Mouse (Mus musculus) brain, embryonic 18.5 days (tissue): Measurements from ENCODE around the gene Arhgap33.
"Not testable (repeated sequence)": the region's sequence is repeated elsewhere in the genome, so short reads cannot be mapped to it uniquely, and the experiment has no call there.

Source experiments
- DNase-seq: peaks from one replicate; pipeline ENCODE4 v3.0.0-alpha.2; 2012; ENCODE audit warnings: low read depth, low spot score

Arhgap33 gene

DNA sequence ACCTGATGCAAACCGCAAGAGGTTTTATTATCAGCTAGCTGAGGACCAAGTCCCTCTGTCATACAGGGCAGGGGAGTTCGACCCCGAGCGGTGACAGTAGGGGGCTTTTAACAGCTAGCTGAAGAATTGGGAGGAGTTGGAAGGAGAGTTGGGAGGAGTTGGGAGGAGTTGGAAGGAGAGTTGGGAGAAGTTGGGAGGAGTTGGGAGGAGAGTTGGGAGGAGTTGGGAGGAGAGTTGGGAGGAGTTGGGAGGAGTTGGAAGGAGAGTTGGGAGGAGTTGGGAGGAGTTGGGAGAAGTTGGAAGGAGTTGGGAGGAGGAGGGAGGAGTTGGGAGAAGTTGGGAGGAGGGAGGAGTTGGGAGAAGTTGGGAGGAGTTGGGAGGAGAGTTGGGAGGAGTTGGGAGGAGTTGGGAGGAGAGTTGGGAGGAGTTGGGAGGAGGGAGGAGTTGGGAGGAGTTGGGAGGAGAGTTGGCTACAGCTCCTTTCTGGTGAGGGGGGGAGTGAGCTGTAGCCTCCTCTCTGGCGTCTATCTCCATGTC is 39.3 kb downstream of the Arhgap33 start:
- DNase-seq = not testable (repeated sequence)

DNA sequence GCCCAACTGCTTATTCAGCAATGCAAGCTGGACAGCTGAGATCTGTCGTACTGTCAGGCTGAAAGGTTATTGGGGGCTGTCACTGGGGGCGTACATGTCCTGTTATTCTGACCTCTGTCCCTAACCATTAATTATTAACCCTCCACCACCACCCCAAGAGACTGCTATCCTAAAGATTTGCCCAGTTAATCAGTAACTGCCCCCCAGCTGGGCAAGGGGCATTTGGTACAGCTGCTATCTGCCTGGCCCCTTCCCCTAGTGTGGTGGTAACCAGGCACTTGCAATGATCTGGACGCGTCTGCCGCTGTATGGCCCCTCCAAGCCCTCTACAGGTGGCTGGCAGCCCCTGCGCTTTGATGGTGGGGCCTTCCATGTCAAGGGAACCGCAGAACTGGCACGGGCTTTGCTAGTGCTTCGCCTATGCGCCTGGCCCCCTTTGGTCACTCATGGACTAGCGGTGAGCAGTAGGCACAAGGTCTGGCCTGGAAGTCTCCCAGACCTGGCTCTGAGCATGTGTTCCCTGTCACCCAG is 41.4 kb downstream of the Arhgap33 start, which contains the start of gene Prodh2:
TSS of gene Prodh2 (plus strand) at position 222 of the 531 bp plus-strand sequence.
- DNase-seq = no peak

- DNase-seq = peak; percentile 24
Observed at GRCm38 (mm10) chr7:30492765-30493164, 42.1 kb downstream of the Arhgap33 start.

DNA sequence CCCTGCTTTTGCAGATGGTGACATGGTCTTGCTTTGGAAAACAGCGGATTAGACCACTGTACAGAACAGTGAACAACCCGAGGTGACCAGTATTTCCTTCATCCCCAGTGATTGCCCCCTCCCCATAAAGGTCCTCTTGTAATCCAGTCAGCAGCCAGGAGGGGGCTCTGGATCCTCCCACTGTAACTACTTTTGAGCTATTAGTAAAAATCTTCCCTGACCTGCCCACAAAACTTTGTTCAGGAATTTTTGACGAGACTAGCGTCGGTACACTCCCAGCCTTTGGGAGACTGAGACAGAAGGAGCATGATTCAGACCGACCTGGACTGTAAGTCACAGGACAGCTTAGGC is 43.9 kb downstream of the Arhgap33 start:
- DNase-seq = no peak

DNA sequence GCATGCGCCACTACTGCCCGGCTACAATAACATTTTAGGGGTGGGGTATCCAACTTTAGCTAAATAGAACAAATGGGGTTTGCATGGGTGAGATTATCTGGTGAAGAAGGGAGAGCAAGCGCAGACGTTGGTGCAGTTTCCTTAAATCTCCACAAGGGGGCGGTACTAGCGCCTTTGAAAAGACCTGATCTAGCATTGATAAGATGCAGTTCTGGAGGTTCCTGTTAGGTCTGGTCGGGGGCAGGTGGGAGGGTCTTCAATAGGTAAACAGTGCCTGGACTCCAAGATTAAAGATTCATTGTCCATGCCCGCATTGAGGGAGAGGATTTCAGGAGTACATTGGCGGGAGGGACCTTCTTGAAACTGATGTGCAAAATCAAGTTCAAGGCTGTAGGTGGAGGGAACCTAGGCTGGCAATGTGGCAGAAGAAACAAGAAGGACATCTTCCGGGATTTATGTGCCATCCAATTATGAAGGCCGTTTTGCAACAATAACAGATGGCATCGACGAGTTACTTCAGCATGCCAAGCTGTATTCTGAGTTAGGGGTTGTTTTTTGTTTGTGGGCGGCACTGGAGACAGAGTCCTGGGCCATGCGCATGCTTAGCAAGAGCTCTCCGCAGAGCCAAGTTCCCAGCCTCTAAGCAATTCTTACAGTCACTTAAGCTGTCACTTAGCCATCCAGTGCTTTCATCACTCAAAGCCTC is 44.5 kb downstream of the Arhgap33 start:
- peak; percentile 4 for DNase-seq

GRCm38 (mm10) chr7:30484250-30484649 is 50.6 kb downstream of the Arhgap33 start:
- DNase-seq = no peak

DNA sequence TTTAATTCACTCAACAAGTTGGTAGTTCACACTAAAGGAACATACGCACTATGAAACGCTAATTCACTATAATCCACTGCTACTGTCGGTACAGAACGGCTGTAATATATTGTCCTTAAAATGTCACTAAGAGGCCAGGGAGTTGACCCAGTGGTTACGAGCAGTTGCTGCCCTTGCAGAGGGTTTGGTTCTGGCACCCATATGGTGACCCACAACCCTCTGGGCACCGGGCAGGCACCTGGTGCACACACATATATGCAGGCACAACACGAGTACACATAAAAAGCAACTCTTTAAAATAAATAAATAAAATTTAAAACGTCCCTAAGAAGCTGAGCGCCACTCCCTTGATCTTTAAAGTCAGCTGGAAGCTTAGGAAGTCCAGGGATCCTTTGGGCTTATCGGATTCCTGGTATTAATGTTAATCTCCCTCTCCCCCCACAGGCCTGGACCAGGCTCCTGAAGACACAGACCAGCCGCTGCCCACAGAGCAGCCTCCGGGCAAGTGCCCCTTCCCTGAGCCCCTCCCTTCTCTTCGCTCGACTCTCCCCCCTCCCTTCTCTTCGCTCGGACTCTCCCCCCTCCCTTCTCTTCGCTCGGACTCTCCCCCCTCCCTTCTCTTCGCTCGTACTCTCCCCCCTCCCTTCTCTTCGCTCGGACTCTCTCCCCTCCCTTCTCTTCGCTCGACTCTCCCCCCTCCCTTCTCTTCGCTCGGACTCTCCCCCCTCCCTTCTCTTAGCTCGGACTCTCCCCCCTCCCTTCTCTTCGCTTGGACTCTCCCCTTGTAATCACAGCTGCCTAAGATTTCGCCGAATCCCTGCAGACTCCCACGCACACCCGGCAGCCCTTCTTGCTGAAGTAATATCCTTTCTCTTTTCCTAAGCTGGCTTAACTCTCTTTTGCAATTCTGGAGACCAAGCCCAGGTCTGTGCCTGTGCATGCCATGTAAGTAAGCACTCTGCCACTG is 57.2 kb downstream of the Arhgap33 start:
- peak; percentile 14 for DNase-seq

DNA sequence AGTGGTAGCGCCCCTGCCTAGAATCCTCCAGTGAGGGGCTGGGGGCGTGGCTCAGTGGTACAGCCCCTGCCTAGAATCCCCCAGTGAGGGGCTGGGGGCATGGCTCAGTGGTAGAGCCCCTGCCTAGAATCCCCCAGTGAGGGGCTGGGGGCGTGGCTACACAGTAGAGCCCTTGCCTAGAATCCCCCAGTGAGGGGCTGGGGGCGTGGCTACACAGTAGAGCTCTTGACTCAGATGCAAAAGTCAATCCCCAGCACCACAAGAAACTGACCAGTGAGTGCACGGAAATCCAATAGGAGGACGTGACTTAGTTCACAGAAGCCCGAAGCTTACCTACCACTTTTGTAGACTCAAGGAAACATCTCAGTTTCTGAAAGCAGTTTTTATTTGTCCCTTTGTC is 58.7 kb downstream of the Arhgap33 start:
- DNase-seq = not testable (repeated sequence)

GRCm38 (mm10) chr7:30474999-30475398 is 59.9 kb downstream of the Arhgap33 start:
- DNase-seq = no peak

DNA sequence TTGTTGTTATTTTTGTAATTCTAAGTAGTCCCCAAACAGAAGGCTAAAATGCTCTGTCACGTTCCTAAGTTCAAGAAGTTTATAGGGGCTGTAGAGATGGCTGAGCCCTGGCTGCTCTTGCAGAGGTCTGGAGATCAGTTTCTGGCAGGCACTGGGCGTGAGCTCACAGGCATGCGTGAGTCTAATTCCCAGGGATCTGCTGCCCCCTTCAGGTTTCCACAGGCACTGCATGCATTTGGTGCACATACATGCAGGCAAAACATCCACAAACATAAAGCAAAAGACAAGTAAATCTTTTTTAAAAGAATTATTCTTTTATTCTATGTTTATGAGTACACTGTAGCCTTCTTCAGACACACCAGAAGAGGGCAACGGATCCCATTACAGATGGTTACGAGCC is 62.4 kb downstream of the Arhgap33 start:
- DNase-seq = no peak
